Mouse (Mus musculus) E14TG2a.4 (cell line): ENCODE measurements around the gene Fez2.

Experiments
- CTCF ChIP-seq: conservative IDR thresholded peaks from 2 replicates; pipeline ENCODE4 v1.5.1; 2014; ENCODE audit warnings: low read length
- NANOG ChIP-seq: IDR thresholded peaks from 2 replicates; pipeline ENCODE4 v1.6.1; 2014; ENCODE audit warnings: borderline replicate concordance, low read length, mixed read lengths
- POU5F1 ChIP-seq: IDR thresholded peaks from 2 replicates; pipeline ENCODE4 v1.6.1; 2014; ENCODE audit warnings: low read length, borderline replicate concordance

- TF ChIP-seq CTCF: no peak
- no peak for TF ChIP-seq POU5F1
- TF ChIP-seq NANOG: no peak
These were observed 53.2 kb downstream of the Fez2 start for GRCm38 (mm10) chr17:78364555-78365302.
